Mouse (Mus musculus): ENCODE data around the gene Gm17606. TPM values are rescaled to one million over a fixed set of nuclear protein-coding genes. Genes with fewer than 3 reads are reported as not detected.

Gm17606 gene
- polyA plus RNA-seq, 1 experiment from 2014 or later: 0.99 TPM

DNA sequence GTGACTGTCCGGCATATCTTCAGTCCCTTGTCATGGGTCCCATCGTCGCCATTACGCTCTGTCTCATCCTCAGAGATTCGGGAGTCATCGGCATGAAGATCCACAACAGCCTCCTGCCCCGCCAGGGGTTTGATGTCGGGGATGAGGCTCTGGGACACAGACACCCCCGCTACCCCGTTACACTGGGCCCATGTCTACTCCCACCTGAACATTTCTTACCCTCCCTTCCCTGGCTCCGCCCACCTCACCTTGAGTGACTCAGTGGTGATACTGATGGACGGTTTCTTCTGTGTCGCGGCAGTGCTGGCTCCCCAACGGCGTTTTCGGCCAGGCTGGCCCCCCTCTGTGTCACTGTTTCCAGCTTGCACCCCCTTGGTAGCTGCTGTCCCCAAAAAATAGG, 5.7 kb downstream of the Gm17606 start:
- WGBS: 94% methylated on average over 17 of the region's 17 CpGs
- Histone ChIP-seq H3K9me3 (no peaks in the 10 kb centered on the region), H3K27me3 (no peaks in the 10 kb centered on the region), H3K9ac (no peak overlapping the region), H3K4me3 (no peak overlapping the region), H3K27ac (no peak overlapping the region), H3K4me1 (peaks cover 17% of the 10 kb centered on the region), H3K36me3 (peaks cover 89% of the 10 kb centered on the region), H3K4me2 (no peak overlapping the region)
- ATAC-seq (ENCODE audit: insufficient number of reproducible peaks, low FRiP score, low TSS enrichment, low read depth): no peak

DNA sequence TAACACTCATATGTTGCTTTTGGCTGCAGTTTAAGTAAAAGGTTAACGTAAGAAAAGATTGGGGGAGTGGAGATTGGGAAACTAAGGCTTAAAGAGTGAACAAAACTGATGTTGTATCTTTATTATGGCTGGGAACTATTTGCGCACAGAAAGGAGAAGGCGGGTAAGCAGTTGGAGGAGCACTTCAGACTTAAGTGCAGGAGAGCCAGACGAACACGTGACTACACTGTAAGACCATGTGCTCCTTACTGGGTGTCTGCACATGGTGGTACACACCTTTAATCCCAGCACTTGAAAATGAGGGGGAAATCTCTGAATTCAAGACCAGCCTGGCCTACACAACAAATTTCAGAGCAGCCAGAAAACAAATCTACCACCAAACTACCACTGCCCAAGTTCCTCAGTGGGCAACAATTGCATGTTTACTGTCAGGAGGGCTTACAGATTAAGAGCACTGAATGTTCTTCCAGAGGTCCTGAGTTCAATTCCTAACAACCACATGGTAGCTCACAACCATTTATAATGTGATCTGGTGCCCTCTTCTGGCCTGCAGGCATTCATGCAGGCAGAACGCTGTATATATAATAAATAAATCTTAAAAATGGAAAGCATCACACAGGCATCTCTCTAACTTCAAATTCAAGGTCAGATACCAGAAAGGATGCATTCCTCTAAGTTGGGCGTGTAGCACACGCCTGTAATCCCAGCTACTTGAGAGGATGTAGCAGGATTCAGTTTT, 6.3 kb downstream of the Gm17606 start:
- no peak overlapping the region for H3K4me2 ChIP-seq
- no peak for ATAC-seq (ENCODE audit: insufficient number of reproducible peaks, low FRiP score, low TSS enrichment, low read depth)
- 91% methylated on average over 8 of the region's 8 CpGs for WGBS

DNA sequence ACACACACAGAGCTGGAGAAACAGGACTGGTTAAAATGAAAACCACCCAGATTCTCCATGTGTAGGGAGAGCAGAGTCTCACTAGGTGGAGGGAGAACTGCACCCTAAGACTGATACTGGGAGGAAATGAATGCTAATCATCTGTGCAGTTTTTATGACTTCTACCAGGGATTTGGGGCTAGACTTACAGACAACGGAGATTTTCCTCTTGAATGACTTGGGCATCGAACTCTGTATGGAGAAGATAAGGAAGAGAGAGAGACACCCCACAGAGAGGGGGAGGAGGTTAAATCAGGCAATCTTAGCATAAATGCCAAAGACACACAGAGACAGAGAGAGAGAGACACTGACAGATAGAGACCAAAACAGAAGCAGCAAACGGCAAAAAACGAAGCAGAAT, 7.1 kb downstream of the Gm17606 start:
- Histone ChIP-seq H3K27ac (no peak overlapping the region), H3K4me2 (no peak overlapping the region), H3K4me1 (peaks cover 31% of the 10 kb centered on the region), H3K9ac (no peak overlapping the region), H3K27me3 (no peaks in the 10 kb centered on the region), H3K9me3 (no peaks in the 10 kb centered on the region), H3K36me3 (peaks cover 85% of the 10 kb centered on the region), H3K4me3 (no peak overlapping the region)
- 80% methylated on average over 4 of the region's 4 CpGs for WGBS
- no peak for ATAC-seq (ENCODE audit: insufficient number of reproducible peaks, low FRiP score, low TSS enrichment, low read depth)

More for the DNA sequence above, 6.3 kb downstream of the Gm17606 start:
- no peaks in the 10 kb centered on the region for H3K9me3 ChIP-seq
- H3K9ac ChIP-seq: no peak overlapping the region
- peaks cover 22% of the 10 kb centered on the region for H3K4me1 ChIP-seq
- H3K27ac ChIP-seq: no peak overlapping the region
- H3K4me3 ChIP-seq: no peak overlapping the region
- H3K36me3 ChIP-seq: peaks cover 93% of the 10 kb centered on the region
- no peaks in the 10 kb centered on the region for H3K27me3 ChIP-seq

DNA sequence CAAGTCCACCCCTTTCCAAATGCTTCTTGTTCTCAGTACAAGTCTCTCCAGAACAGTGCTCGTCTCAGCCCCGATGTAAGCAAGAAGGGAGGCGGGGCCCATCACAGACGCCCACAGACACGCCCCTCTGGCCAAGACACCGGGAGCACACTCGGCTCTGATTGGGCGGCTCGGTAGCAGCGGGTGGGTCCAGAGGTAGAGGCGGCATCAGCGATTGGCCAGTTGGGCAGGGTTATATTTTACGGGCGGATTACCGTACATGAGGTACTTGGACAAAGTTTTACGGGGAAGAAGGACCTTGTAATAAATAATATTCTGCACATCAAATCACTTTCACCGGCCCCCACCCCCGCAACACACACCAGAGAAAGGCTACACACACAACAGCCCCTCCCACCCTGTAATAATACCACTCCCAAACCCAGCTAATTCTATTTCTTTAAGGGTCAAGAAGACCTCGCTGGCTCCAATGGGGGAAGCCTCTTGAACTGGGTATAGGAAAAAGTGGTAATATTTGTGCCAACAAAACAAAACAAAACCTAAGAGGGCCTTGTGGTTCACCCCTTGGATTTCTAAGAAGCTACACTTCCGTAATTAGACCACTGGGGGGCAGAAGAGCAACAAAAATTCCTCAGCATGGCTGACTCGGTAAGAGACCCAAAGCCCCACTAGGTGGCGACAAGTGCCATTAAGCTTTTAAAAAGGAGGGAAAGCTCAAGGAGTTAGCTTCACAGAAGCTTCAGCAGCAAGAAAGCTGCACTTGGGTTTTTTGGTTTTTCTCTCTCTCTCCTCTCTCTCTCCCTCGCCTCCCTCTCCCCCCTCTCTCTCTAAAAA, 10.1 kb downstream of the Gm17606 start:
- H3K4me2 ChIP-seq: no peak overlapping the region

DNA sequence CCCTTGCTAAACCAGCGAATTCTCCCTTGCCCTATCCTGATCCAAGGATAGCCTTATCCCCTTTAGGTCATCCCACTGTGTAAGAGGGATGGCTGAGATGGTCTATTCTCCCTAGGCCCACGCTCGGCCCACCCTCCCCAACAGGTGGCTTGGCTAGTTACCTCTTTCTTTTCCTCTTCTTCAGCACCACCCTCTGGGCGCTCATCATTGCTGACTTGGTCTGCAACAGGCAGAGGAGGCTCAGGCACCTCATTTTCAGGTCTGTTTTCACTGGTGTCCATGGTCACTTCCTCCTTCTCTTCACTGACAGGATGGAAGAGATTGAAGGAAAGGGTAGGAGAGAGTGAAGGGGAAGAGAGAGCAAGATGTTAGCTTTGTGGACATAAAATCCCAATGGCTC, 10.8 kb downstream of the Gm17606 start:
- H3K4me2 ChIP-seq: no peak overlapping the region
- 84% methylated on average over 4 of the region's 4 CpGs for WGBS
- peak overlapping the region; percentile 50 for H3K27ac ChIP-seq
- no peaks in the 10 kb centered on the region for H3K27me3 ChIP-seq
- no peaks in the 10 kb centered on the region for H3K9me3 ChIP-seq
- no peak for ATAC-seq (ENCODE audit: insufficient number of reproducible peaks, low FRiP score, low TSS enrichment, low read depth)
- H3K4me1 ChIP-seq: peaks cover 36% of the 10 kb centered on the region
- H3K4me3 ChIP-seq: 0 out of 2 replicates have a peak overlapping the region, but pooled peaks have one; percentile 4
- H3K9ac ChIP-seq: no peak overlapping the region
- H3K36me3 ChIP-seq: peaks cover 61% of the 10 kb centered on the region

More for the DNA sequence above, 10.1 kb downstream of the Gm17606 start:
- peaks cover 61% of the 10 kb centered on the region for H3K36me3 ChIP-seq
- no peaks in the 10 kb centered on the region for H3K9me3 ChIP-seq
- H3K4me1 ChIP-seq: peaks cover 36% of the 10 kb centered on the region
- H3K27ac ChIP-seq: peak overlapping the region; percentile 50
- ATAC-seq (ENCODE audit: insufficient number of reproducible peaks, low FRiP score, low TSS enrichment, low read depth): peak; percentile 45
- no peaks in the 10 kb centered on the region for H3K27me3 ChIP-seq
- H3K9ac ChIP-seq: no peak overlapping the region
- 0 out of 2 replicates have a peak overlapping the region, but pooled peaks have one; percentile 4 for H3K4me3 ChIP-seq
- 58% methylated on average over 23 of the region's 23 CpGs for WGBS

DNA sequence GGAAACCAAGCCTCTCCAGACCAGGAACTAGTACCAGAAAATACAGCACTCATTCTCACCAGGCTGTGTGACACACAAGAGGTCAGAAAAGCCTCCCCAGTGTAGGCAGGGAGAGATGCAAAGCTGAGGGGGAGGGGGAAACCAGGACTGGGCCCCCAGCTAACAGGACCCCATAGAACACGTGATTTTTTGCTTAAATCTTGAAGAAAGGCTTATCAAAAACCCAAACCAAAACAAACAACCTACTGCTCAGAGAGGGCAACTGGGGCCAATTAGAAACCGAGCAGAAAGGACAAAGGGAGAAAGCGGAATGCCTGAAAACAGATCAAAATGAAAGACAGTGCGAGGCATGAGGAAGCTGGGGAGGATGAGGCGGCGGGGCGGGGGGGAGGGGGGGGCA, 12.0 kb downstream of the Gm17606 start:
- H3K36me3 ChIP-seq: peaks cover 61% of the 10 kb centered on the region
- WGBS: 2% methylated on average over 6 of the region's 7 CpGs
- peak overlapping the region; percentile 78; the same call in 1 of the 2 replicates for H3K27ac ChIP-seq
- peaks cover 36% of the 10 kb centered on the region for H3K4me1 ChIP-seq
- no peaks in the 10 kb centered on the region for H3K27me3 ChIP-seq
- no peak for ATAC-seq (ENCODE audit: insufficient number of reproducible peaks, low FRiP score, low TSS enrichment, low read depth)
- peak overlapping the region; percentile 54 for H3K9ac ChIP-seq
- H3K4me3 ChIP-seq: peak overlapping the region; percentile 62
- peak overlapping the region; percentile 69 for H3K4me2 ChIP-seq
- no peaks in the 10 kb centered on the region for H3K9me3 ChIP-seq

DNA sequence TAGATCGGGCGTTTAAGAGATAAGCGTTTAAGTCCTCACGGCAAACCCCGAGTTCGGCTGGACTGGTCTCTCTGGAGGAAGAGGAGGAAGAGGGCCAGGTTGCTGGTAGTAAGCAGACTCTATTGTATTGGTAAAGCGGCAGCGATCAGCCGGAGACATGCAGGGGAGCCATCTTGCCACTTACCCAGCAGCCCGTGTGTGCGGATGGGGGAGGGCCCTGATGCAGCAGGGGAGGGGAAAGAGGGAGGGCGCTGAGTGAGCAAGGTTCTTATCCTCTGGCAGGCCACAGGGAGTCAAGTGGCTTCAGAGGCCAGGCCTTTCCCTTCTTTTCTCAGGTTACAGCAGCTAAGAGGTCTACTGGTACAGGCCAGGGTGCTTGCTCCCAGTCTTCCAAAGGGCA, 12.7 kb downstream of the Gm17606 start:
- H3K27ac ChIP-seq: peak overlapping the region; percentile 78

DNA sequence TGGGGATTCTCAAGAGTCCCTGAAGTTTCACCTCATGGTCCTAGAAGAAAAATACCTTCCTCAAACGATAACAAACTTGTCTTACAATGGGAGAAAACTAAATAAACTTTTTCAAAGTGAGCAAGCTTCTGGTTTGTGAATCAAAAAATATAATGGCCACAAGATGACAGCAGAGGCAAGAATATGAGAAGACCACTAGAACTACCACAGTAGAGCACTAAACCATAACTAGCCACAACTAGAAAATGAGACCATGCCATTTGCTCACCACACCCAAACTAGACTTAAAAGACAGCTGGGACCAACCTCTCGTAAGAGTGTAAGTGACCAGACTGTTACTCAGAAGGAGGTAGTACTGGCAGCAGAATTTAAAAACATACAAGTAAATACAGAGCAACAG, 19.3 kb downstream of the Gm17606 start:
- Histone ChIP-seq H3K4me2 (no peak overlapping the region), H3K9ac (no peak overlapping the region), H3K4me3 (no peak overlapping the region), H3K4me1 (no peaks in the 10 kb centered on the region), H3K27ac (no peak overlapping the region), H3K9me3 (no peaks in the 10 kb centered on the region), H3K36me3 (peaks cover 95% of the 10 kb centered on the region), H3K27me3 (no peaks in the 10 kb centered on the region)
- 83% methylated on average over 2 of the region's 2 CpGs for WGBS
- no peak for ATAC-seq (ENCODE audit: insufficient number of reproducible peaks, low FRiP score, low TSS enrichment, low read depth)

More for the DNA sequence above, 12.7 kb downstream of the Gm17606 start:
- H3K4me1 ChIP-seq: peaks cover 36% of the 10 kb centered on the region
- peaks cover 61% of the 10 kb centered on the region for H3K36me3 ChIP-seq
- peak overlapping the region; percentile 62 for H3K4me3 ChIP-seq
- H3K27me3 ChIP-seq: no peaks in the 10 kb centered on the region
- no peaks in the 10 kb centered on the region for H3K9me3 ChIP-seq
- under 1% methylated on average over 11 of the region's 12 CpGs for WGBS
- H3K4me2 ChIP-seq: peak overlapping the region; percentile 69
- ATAC-seq (ENCODE audit: insufficient number of reproducible peaks, low FRiP score, low TSS enrichment, low read depth): peak; percentile 80
- H3K9ac ChIP-seq: peak overlapping the region; percentile 54

DNA sequence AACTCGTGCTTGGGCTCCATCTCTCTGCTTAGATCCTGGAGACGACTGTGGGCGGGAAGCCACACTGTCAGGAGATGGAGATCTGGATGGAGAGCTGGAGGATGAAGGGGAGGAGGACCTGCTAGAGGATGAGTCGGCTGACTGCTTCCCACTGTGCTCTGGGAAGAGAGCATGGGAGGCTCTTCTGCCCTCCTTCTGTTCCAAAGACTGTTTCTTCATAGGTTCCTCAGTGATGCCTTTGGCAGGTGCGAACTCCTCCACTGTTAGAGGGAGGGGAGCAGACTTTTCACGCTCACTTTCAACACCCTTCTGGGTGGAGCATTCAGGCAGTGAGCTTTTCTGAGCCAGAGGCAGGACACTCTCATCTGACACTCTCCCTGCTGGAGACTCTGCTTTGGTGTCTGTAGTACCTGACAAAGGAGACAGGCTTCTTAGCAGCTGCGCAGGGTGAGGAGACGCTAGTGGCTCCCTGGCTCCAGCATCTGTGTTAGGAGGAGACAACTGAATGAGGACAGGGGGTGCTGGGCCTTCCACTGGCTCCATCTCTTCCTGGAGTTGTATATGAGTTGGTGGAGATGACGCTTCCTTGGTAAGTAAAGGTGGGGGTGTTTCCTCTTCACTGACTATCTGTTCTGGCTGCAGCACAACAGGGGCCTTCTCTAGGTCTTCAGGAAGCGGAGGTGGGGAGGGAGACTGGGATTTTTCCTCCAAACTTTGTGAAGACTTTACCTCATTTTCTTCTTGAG, 23.9 kb downstream of the Gm17606 start:
- Histone ChIP-seq H3K27ac (no peak overlapping the region), H3K4me1 (no peaks in the 10 kb centered on the region), H3K9me3 (no peaks in the 10 kb centered on the region), H3K27me3 (no peaks in the 10 kb centered on the region), H3K9ac (no peak overlapping the region), H3K4me2 (no peak overlapping the region), H3K36me3 (peaks cover 91% of the 10 kb centered on the region), H3K4me3 (no peak overlapping the region)
- no peak for ATAC-seq (ENCODE audit: insufficient number of reproducible peaks, low FRiP score, low TSS enrichment, low read depth)
- 92% methylated on average over 10 of the region's 10 CpGs for WGBS

DNA sequence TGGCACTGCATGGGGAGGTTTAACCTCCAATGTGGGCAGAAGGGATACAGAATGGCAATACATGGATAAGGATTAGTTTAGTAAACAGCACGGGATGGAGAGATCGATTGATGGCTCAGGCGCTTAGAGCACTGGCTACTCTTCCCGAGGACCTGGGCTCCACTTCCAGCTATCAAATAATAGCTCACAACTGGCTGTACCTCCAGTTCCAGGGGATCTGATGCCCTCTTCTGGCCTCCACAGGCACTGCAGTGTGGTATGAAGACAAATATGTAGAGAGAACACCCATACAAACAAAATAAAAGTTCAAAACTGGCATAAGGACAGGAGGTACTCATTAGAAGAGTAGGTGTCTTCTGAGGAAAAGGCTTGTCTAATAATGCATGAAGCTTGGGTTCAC, 28.6 kb downstream of the Gm17606 start:
- no peak overlapping the region for H3K4me2 ChIP-seq
- no peak for ATAC-seq (ENCODE audit: insufficient number of reproducible peaks, low FRiP score, low TSS enrichment, low read depth)
- WGBS: 84% methylated on average over 4 of the region's 4 CpGs
- peaks cover 72% of the 10 kb centered on the region for H3K36me3 ChIP-seq
- H3K27me3 ChIP-seq: no peaks in the 10 kb centered on the region
- H3K4me3 ChIP-seq: no peak overlapping the region
- H3K27ac ChIP-seq: no peak overlapping the region
- no peaks in the 10 kb centered on the region for H3K9me3 ChIP-seq
- H3K4me1 ChIP-seq: no peaks in the 10 kb centered on the region
- no peak overlapping the region for H3K9ac ChIP-seq

DNA sequence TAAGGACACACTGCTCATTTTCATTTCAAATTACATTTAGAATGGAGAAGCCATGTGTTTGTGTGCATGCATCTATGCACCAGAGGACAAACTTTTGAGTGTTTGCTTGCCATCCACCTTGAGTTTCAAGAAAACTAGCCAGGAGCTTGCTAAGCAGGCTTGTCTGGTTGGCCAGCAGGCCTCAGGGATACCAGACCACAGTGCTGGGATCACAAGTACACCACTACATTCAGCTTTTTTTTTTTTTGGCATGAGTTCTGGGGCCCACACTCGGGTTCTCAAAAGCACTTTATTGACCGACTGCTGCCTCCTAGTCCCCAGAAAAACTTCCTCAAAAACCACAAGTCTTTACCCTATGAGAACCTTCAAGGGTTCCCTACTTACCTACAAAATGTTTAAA, 33.6 kb downstream of the Gm17606 start:
- Histone ChIP-seq H3K4me1 (no peaks in the 10 kb centered on the region), H3K36me3 (peaks cover 65% of the 10 kb centered on the region), H3K27me3 (no peaks in the 10 kb centered on the region), H3K4me2 (no peak overlapping the region), H3K27ac (no peak overlapping the region), H3K9me3 (no peaks in the 10 kb centered on the region), H3K4me3 (no peak overlapping the region), H3K9ac (no peak overlapping the region)
- no peak for ATAC-seq (ENCODE audit: insufficient number of reproducible peaks, low FRiP score, low TSS enrichment, low read depth)
- 63% methylated on average over 2 of the region's 2 CpGs for WGBS

All from limb, embryonic 15.5 days (tissue).